Mouse (Mus musculus) kidney, postnatal 0 days (tissue): ENCODE measurements around the gene Mgarp. TPM values are rescaled to one million over a fixed set of nuclear protein-coding genes. Genes with fewer than 3 reads are reported as not detected.

ENCODE experiments used
- ATAC-seq: fragments of 200-750 bp; cut with Nextera tagmentation; replicated peaks from 2 replicates; pipeline ENCODE4 v1.8.0; 2017; ENCODE audit warnings: low read depth, moderate number of reproducible peaks, moderate TSS enrichment, moderate library complexity; ENCODE audit not compliant: low FRiP score
- DNase-seq: peaks from one replicate; pipeline ENCODE4 v3.0.0-alpha.2; 2016; ENCODE audit warnings: low spot score
- H3K27ac ChIP-seq: fragments of 300-500 bp; sonication (generic); 2 replicates; pipeline ENCODE4 v1.5.1; 2014; ENCODE audit warnings: mild to moderate bottlenecking
- H3K27me3 ChIP-seq: fragments of 300-500 bp; sonication (generic); 2 replicates; pipeline ENCODE4 v1.6.1; 2014; ENCODE audit warnings: low read length, mixed read lengths; ENCODE audit not compliant: insufficient read depth
- H3K36me3 ChIP-seq: fragments of 300-500 bp; sonication (generic); 2 replicates; pipeline ENCODE4 v1.6.1; 2014; ENCODE audit warnings: low read length, mixed read lengths; ENCODE audit not compliant: insufficient read depth
- H3K4me1 ChIP-seq: fragments of 300-500 bp; sonication (generic); replicated peaks from 2 replicates; pipeline ENCODE4 v1.6.1; 2014; ENCODE audit warnings: antibody characterized with exemption, low read length, mixed read lengths; ENCODE audit not compliant: insufficient read depth
- H3K4me2 ChIP-seq: fragments of 300-500 bp; sonication (generic); 2 replicates; pipeline ENCODE4 v1.6.1; 2014; ENCODE audit warnings: mild to moderate bottlenecking, low read length, moderate library complexity, mixed read lengths
- H3K4me3 ChIP-seq: fragments of 300-500 bp; sonication (generic); replicated peaks from 2 replicates; pipeline ENCODE4 v1.5.1; 2014; ENCODE audit warnings: low read depth, low read length
- H3K9ac ChIP-seq: fragments of 300-500 bp; sonication (generic); 2 replicates; pipeline ENCODE4 v1.6.1; 2014; ENCODE audit warnings: low read depth, low read length
- H3K9me3 ChIP-seq: fragments of 300-500 bp; sonication (generic); replicated peaks from 2 replicates; pipeline ENCODE4 v1.6.1; 2016; ENCODE audit warnings: low read length, inconsistent platforms, mixed read lengths
- CTCF ChIP-seq: IDR thresholded peaks from 2 replicates; pipeline ENCODE4 v1.5.1; 2016; ENCODE audit warnings: antibody characterized with exemption, low read depth, mild to moderate bottlenecking, moderate library complexity
- WGBS: fragments of 180-500 bp; shearing (Covaris S2); extraction: QIAGEN DNeasy Blood & Tissue Kit; methylation state at CpG from one replicate; pipeline ENCODE4 v1.1.7; 2014; 5-methylcytosine and 5-hydroxymethylcytosine counted together
- polyA plus RNA-seq: library from polyadenylated mRNA; unstranded; fragments of >200 nt; fragmentation: Nextera tagmentation; extraction: Ambion mirVana; gene quantifications from 2 replicates; pipeline ENCODE4 v1.2.1, GENCODE M21; 2015

The Mgarp gene
- polyA plus RNA-seq, 1 experiment from 2014 or later = 0.76 TPM

- Histone ChIP-seq H3K4me1 (no peaks in the 10 kb centered on the region), H3K4me3 (no peak overlapping the region), H3K9ac (no peak overlapping the region), H3K9me3 (no peaks in the 10 kb centered on the region), H3K27me3 (no peaks in the 10 kb centered on the region), H3K4me2 (no peak overlapping the region), H3K36me3 (no peaks in the 10 kb centered on the region), H3K27ac (no peak overlapping the region)
- DNase-seq = no peak
- 63% methylated on average over 12 of the region's 12 CpGs for WGBS
- no peak for TF ChIP-seq CTCF
- no peak for ATAC-seq
Observed at GRCm38 (mm10) chr3:51383409-51383808, 13.1 kb downstream of the Mgarp start.

DNA sequence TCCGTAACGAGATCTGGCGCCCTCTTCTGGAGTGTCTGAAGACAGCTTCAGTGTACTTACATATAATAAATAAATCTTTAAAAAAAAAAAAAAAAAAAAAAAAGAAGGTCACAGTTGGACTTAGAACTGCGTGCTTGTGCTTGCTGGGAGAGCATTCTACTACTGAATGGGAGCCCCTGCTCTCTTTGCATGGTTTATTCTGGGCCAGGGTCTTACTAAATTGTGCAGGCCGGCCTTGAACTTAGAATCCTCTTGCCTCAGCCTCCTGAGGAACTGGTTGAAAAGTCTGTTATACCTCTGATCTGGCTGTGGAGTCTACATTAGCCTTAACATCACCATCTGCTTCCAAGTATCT, 15.9 kb downstream of the Mgarp start:
- Histone ChIP-seq H3K36me3 (no peaks in the 10 kb centered on the region), H3K27ac (no peak overlapping the region), H3K4me2 (no peak overlapping the region), H3K4me3 (no peak overlapping the region), H3K9me3 (no peaks in the 10 kb centered on the region), H3K4me1 (no peaks in the 10 kb centered on the region), H3K9ac (no peak overlapping the region), H3K27me3 (no peaks in the 10 kb centered on the region)
- WGBS = 65% methylated on average over 2 of the region's 5 CpGs
- TF ChIP-seq CTCF = 0 out of 2 replicates have a peak, but pooled peaks have one; percentile 23
- ATAC-seq (no peak), DNase-seq (no peak)

GRCm38 (mm10) chr3:51379786-51380659, 16.5 kb downstream of the Mgarp start:
- Histone ChIP-seq H3K4me2 (no peak overlapping the region), H3K36me3 (no peaks in the 10 kb centered on the region), H3K27me3 (no peaks in the 10 kb centered on the region), H3K9ac (no peak overlapping the region), H3K27ac (no peak overlapping the region), H3K9me3 (no peaks in the 10 kb centered on the region), H3K4me3 (no peak overlapping the region), H3K4me1 (no peaks in the 10 kb centered on the region)
- TF ChIP-seq CTCF = no peak
- WGBS = 56% methylated on average over 5 of the region's 5 CpGs
- DNase-seq = peak; percentile 72
- ATAC-seq = 0 out of 2 replicates have a peak, but pooled peaks have one; percentile 22

GRCm38 (mm10) chr3:51378665-51378946, 17.9 kb downstream of the Mgarp start:
- no peaks in the 10 kb centered on the region for H3K4me1 ChIP-seq
- no peak for DNase-seq
- H3K9ac ChIP-seq = 0 out of 2 replicates have a peak overlapping the region, but pooled peaks have one; percentile 9
- no peaks in the 10 kb centered on the region for H3K9me3 ChIP-seq
- no peak for ATAC-seq
- no peaks in the 10 kb centered on the region for H3K27me3 ChIP-seq
- H3K36me3 ChIP-seq = no peaks in the 10 kb centered on the region
- H3K4me3 ChIP-seq = peak overlapping the region; percentile 17; the same call in 1 of the 2 replicates
- TF ChIP-seq CTCF = no peak
- peak overlapping the region; percentile 53 for H3K4me2 ChIP-seq
- 82% methylated on average over 3 of the region's 3 CpGs for WGBS
- H3K27ac ChIP-seq = no peak overlapping the region

DNA sequence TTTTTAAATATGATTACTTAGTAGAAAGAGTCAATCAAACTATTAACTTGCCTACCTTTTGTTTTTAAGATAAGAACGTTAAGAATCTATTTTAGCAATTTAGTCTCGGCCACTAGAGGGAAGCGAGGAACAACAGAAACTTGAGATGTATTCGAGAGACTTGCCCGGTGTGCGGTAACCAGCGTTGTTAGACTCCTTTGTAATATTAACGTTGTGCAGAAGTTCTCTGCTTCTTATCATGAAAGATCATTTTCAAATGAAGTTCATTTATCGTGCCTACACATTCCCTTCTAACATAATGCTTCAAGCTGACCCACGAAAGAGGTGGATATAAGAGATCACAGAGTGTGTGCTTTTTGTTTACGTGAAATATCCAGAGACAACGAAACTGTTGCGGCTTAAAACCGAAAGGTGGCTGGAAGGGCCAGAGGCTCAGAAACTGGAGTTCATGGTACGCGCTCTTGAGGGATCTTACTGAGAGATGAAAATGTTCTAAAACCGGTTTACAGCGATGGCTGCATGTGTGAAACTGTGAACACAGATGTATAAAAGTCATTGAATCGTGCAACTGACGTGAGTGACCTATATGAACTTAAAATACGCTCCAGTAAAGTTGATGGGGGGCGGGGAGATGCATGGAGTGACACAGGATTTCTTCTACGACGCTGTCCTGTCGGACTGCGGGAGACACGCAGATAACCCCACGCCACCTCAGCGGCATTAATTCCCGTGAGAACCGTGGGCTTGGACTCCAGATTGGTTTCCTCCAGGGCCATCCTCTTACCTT, 18.5 kb downstream of the Mgarp start:
- peak; percentile 90 for DNase-seq
- H3K4me3 ChIP-seq = peak overlapping the region; percentile 17

More for the DNA sequence above, 18.5 kb downstream of the Mgarp start:
- Histone ChIP-seq H3K36me3 (no peaks in the 10 kb centered on the region), H3K27me3 (no peaks in the 10 kb centered on the region), H3K4me2 (peak overlapping the region; percentile 53), H3K9ac (peak overlapping the region; percentile 9; the same call in 1 of the 2 replicates), H3K27ac (no peak overlapping the region), H3K4me1 (no peaks in the 10 kb centered on the region), H3K9me3 (no peaks in the 10 kb centered on the region)
- 31% methylated on average over 31 of the region's 31 CpGs for WGBS
- TF ChIP-seq CTCF = peak; percentile 75
- ATAC-seq = no peak
